Mouse (Mus musculus) brain, adult 2 months (tissue): ENCODE data around the gene Fam98a.

Experiments
- DNase-seq: peaks from one replicate; pipeline ENCODE4 v3.0.0; 2011; ENCODE audit warnings: low read depth, low spot score

Fam98a gene

DNA sequence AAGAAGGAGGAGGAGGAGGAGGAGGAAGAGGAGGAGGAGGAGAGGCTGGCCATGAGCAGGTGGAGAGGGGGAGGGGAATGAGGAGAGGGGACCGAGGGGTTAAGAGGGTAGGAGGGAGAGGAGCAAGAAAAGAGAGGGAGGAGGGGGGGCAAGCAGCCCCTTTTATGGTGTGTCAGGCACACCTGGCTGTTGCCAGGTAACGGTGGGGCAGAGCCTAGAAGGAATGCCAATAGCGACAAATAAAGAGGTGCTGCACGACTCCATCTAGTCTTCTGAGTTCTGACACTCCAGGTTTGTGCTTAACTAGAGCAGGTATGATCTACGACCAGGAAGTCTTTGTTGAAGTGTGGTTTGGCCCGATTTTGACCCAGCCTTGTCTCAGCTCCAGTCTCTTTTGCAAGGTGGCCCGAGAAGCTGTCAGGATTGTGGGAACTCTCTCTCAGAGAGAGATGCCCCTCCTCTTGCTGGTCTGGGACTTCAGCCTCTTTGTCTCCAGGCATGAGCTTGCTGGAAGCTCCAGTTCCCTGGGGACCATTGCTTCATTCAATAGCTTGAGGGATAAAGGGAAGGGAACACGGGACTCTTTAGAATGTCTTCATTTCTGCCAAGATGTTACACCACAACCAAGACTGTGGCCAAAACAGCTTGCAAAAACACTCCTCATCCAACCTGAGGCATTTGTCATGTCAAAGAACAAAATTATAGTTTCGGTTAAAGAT lies 29.2 kb downstream of the Fam98a start:
- DNase-seq: no peak

DNA sequence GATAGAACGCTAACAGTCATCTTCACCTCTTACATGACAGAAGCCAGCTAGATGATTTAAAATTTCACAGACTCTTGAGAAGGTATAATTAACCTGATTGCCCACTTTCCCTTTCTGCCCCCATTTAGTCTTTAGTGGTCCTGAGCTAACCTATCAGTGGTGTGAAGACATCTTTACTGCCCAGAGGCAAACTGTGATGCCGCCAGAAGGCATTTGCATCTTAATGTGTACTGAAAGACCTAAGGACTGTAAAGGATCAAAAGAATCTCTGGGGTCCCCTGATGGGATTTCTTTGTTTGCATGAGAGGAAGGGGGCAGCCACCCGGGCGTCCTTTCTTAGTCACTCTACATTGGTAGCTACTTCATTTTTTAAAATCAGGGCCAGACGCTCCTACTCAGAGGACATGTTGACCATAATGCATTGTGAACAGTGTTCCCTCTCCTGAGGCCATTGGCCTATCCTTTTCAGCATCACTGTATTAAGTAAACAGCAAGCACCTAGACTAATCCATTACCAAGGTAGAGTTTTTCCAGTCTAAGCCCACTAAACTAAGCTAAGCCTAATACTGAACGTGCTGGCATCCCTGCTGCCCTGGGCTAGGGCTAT lies 30.4 kb downstream of the Fam98a start:
- no peak for DNase-seq

DNA sequence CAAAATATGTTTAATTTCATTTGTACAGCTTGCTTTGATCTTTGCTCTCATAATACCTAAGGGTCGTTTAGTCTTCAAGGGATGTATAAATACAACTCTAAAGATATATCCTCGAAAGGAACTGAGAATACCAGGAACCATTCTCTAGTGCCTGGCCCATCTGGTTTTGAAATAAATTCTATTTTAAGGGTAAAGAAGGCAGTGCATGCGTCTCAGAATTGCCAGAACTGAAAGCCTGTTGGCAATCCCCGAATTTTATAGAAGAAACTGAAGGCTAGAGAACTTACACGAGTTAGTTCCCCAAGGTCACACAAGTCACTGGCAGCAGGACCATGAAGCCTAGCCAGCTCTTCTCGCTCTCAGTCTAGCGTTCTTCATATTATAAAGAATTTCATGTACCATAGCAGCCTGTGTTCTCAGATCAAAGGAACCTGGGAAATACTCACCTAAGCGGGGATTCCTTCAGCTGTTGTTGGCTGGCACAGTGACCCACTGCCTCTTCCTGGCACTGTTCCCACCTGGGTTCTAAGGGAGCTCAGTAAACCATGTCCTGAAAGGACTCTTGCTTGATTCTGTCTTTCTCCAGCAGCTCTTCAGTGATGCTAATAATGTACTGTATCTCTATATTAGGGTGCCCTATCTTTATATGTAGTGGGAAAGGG lies 32.4 kb downstream of the Fam98a start:
- peak; percentile 41 for DNase-seq

DNA sequence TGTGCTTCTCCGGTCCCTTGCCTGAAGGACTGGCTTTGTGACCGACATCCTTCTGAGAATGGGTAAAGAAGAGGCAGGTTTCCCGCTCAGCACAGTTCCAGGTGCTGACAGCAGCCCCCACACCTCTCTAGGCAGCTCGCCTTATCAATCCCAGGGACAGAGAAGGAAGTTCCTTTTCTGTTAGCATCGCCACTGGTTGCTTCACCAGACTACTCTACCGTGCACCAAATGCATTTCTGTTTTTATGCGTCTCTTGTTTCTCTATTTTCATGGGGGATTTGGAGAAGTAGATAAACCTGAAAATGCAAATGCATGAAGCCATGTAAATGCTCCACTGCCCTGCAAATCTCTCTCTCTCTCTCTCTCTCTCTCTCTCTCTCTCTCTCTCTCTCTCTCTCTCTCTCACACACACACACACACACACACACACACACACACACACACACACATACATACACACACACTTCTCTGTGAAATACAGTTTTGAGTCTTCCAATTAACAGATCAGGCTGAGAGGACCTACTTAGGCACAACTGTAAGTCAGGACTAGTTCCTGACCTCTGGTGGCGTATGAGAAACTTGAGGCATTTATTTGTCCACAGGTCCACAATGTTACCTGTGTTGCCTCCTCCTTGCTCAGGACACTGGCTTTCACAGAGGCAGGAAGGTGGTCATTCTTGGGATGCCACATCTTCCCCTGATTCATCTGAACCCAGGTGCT lies 33.4 kb downstream of the Fam98a start:
- DNase-seq: no peak

DNA sequence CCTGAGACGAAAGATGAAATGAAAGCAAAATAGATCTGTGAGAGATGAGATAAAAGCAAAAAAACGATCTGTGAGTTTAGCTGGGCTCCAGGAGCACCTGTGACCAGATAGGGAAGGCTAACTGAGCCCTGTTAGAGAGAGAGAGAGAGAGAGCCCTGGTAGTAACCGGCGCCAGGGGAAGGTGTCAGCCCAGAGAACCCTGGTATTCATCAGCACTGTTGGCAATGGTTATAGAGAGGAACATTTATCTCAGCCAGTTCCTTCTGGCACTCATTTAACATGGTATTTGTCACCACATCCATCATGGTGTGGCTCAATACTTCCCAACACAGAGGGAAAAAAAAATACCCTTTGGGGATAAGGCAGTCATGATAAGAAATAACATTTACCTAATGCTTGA lies 35.2 kb downstream of the Fam98a start:
- DNase-seq: no peak

DNA sequence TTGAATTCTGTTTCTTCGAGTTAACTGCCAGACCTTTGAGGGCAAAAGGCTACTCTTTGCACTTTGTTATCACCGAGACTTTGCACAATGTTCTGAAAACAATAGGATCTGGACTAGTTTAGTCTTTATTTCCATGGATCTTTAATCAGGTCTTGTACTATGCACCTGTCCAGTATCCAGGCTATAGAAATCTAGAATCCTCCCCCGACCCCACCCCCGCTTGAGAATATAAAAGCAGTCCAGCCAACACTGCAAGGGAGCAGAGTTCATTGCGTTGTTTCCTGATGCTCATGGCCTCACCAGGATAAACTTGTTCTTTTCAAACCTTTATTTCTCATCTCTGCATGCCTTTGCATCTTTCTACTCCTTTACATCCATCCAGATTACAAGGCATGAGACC lies 42.5 kb downstream of the Fam98a start:
- DNase-seq: no peak

DNA sequence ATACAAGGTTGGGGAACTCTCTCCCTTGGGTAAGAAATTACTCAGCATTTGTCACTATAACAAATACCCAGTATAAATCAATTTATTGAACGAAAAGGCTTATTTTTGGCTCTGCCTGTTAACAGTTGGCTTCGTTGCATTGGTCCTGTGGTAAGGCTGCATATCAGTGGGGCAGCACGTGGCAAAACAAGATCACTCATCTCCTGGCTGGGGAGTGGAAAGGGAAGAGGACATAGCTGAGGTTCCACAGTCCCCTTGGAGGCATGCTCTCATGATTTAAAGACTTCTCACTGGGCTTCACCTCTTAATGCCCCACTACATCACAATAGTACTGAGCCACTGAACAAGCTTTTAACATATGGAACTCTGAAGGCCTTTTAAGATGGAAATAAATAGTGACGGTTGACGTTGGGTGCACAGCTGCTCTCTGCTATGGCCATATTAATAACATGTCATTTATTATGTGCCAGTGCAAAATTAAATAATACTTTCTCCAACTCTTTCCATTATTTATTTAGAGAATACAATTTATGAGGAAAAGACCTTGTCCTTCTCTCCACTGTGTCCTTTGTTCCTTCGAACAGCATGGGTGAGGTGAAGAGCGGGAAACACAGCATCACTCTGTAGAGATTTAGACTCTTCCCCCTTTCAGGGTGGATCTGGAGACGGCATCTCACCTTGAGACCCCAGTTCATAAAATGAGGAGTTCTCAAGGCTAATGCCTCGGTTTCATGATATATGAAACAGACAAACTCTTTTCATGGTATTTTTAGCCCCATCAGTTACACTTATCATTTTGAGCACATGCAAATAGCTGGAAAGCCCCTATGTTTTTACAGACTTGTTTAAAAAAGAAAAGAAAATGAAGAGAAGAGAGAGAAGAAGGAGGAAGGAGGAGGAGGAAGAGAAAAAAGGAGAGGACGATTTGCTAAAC lies 44.8 kb downstream of the Fam98a start:
- no peak for DNase-seq

DNA sequence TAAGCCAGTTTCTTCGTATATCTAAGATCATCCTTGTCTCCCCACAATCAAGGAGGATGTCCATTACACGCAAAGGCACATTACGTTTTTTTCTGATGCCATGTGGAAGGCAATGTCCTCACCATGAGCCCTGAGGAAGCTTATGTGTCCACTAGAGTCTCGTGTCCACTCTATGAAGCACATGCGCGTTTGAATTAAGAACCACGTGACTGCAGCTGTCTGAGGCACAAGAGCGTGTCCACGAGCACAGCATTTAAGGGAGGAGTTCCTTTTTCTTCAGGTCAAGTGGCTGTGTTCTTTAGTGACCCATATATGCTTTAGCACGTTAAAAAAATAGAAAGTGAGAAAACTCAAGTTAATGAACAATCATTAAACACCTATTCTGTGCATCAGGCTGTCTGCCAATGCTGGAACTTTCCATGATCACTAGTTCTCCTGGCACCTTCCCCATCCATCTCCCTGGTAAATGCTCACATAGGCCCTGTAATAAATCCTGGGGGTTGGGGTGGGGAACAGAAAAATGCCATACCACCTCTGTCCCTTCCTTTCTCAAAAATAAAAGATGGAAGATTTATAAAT lies 45.6 kb downstream of the Fam98a start:
- no peak for DNase-seq

DNA sequence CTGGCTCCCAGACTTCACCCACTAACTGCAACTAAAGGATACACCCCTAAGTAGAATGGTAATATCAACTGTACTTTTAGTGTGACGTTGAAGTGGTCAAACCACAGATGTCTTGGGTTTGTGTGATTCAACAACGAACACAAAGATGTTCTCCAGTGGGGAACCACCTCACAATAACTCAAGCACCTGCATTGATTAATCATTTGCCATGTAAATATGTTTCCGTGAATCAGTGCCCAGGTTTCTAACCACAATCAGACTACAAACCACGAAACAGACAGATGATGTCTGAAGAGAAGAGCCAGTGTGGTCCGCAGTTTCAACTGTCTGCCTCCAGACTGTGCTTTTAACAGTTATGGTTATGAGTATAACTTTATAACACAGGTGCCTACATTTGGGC lies 46.7 kb downstream of the Fam98a start:
- DNase-seq: no peak

DNA sequence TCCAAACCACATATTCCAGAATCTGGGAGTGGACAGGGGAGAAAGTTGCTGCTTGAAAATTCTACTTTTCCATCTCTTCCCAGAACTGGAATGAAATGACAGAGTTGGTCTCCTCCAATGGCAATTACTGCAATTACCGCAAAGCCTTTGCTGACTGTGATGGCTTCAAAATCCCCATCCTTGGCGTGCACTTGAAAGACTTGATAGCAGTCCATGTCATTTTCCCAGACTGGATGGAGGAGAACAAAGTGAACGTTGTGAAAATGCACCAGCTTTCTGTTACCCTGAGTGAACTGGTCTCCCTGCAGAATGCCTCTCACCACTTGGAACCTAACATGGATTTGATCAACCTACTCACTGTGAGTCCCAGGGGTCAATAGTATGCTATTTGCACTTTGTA lies 48.7 kb downstream of the Fam98a start:
- DNase-seq: no peak

DNA sequence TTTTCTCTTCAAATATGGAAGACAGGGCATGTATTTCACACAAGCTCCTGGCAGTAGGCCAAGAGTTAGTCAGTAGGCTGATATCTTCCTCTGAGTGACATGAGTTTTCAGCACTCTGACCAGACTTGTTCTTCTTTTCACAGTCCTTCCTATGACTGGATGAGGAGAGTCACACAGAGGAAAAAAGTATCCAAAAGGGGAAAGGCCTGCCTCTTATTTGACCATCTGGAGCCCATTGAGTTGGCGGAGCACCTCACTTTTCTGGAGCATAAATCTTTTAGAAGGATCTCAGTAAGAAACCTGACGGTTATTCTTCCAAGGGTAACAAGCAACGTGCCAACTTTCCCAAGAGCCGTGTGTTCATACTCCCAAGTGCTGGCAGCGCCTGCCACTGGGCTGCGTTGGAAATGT lies 53.5 kb downstream of the Fam98a start:
- DNase-seq: peak; percentile 69

DNA sequence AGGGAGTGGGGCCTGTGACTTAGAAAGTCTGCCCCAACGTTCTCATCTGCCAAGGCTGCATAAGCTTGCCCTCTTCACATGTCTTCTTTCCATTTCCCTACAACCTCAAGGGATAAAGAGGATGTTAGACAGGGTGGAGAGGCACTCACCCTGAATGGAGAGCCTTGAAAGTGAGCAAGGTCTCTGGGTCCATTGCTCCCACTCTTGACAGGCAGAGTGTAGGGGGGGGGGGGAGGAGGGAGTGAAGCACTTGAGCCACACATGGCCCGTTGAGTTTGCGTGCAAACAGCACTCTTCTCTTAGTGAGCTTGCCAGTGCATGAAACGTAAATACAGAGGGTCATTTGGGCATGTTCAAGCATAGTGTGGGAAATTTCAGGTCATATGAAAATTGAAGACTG lies 56.5 kb downstream of the Fam98a start:
- no peak for DNase-seq
